Mouse (Mus musculus): ENCODE measurements around the gene Nek7. TPM values are rescaled to one million over a fixed set of nuclear protein-coding genes. Genes with fewer than 3 reads are reported as not detected.

Gene Nek7
- polyA plus RNA-seq, 1 experiment from 2014 or later: 8.0 TPM

DNA sequence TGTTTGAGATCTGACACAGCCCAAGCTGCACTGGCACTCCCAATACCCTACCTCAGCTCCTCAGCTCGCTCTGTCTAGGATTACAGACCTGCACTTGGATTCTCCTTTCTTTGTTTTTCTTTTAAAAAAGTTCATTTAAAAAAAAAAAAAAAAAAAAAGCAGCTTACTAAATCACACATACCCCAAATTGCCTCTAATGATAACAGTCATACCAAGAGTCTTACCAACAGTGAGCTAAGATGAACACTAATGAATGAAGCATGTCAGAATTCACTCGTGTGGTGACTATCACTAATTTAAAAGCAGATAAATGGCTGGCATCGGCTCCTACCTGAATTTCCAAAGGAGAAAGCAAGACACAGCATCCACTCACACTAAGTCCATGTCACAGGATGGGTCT lies 4.6 kb downstream of the Nek7 start:
- H3K4me3 ChIP-seq (ENCODE audit: low read depth, low read length): no peak overlapping the region
- peaks cover 11% of the 10 kb centered on the region; the same call in 1 of the 2 replicates for H3K4me1 ChIP-seq (ENCODE audit: control insufficient read depth, insufficient read depth, low read length)
- 85% methylated on average over 3 of the region's 3 CpGs for WGBS
- no peak overlapping the region for H3K4me2 ChIP-seq (ENCODE audit: low read depth, low read length)
- no peaks in the 10 kb centered on the region for H3K27me3 ChIP-seq (ENCODE audit: control insufficient read depth, insufficient read depth, low read length)
- H3K9me3 ChIP-seq (ENCODE audit: control insufficient read depth, low read length): no peaks in the 10 kb centered on the region
- H3K27ac ChIP-seq (ENCODE audit: low read depth, low read length): no peak overlapping the region
- no peak overlapping the region for H3K9ac ChIP-seq (replicated peaks; ENCODE audit: low read depth, low read length)
- ATAC-seq (ENCODE audit: low read depth): no peak
- H3K36me3 ChIP-seq (ENCODE audit: control insufficient read depth, insufficient read depth, low read length): no peaks in the 10 kb centered on the region

DNA sequence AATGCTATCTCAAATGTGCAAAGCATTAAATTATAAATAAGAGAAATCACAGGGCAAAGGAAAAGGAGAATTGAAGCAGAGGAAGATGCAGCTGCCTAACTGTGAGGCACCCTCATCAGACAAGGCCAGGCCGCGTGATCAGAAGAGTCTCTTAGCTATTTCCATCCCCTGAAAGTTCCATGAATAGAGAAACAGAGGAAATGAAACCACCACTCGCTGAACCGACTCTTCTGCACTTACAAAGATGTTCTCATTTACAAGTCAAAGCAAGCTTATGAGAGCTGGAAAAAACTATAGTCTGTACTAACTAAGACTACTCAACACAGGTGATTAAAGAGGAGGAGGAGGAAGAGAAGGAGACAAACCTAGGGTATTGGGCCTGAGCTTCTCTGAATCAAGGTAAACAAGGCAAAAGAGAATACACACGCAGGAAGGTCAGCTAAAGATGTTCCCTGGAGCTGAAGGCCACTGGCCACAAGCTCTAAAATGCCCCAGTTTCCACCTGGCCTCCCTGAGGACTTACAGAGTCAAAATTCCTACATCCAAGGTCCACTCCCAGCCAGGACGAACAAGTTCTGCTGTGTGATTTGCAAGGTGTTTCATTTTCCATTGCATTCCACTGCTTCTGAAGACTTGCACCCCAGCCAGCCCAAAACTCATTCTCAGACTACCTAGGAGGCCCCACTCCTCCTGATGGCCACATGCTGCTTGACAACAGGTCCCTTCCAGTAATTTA lies 5.2 kb downstream of the Nek7 start:
- H3K36me3 ChIP-seq (ENCODE audit: control insufficient read depth, insufficient read depth, low read length): no peaks in the 10 kb centered on the region
- no peak for ATAC-seq (ENCODE audit: low read depth)
- peaks cover 9% of the 10 kb centered on the region; the same call in 1 of the 2 replicates for H3K4me1 ChIP-seq (ENCODE audit: control insufficient read depth, insufficient read depth, low read length)
- WGBS: 69% methylated on average over 6 of the region's 6 CpGs
- H3K9ac ChIP-seq (replicated peaks; ENCODE audit: low read depth, low read length): no peak overlapping the region
- no peaks in the 10 kb centered on the region for H3K9me3 ChIP-seq (ENCODE audit: control insufficient read depth, low read length)
- H3K27me3 ChIP-seq (ENCODE audit: control insufficient read depth, insufficient read depth, low read length): no peaks in the 10 kb centered on the region
- H3K4me3 ChIP-seq (ENCODE audit: low read depth, low read length): no peak overlapping the region
- no peak overlapping the region for H3K4me2 ChIP-seq (ENCODE audit: low read depth, low read length)
- H3K27ac ChIP-seq (ENCODE audit: low read depth, low read length): no peak overlapping the region

DNA sequence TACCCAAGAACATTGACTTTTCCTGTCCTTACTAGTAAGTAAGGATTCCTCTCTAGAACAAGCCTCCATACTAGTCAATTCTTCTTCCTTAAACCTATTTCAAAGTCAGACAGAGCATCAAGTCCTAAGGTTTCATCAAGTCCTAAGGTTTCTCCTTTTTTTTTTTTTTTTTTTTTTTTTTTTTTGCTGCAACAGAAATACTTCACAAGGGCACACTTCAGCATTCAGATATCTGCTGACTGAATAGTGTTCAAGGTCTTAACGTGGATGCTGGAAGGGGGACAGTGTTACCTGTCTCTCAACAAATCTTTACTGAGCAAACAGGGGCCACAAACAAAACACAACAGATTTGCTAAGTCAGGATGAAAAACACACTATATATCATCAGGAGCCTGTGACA lies 7.8 kb downstream of the Nek7 start:
- Histone ChIP-seq H3K27me3 (ENCODE audit: control insufficient read depth, insufficient read depth, low read length) (no peaks in the 10 kb centered on the region), H3K9me3 (ENCODE audit: control insufficient read depth, low read length) (no peaks in the 10 kb centered on the region), H3K4me3 (ENCODE audit: low read depth, low read length) (no peak overlapping the region), H3K4me1 (ENCODE audit: control insufficient read depth, insufficient read depth, low read length) (no peaks in the 10 kb centered on the region), H3K9ac (replicated peaks; ENCODE audit: low read depth, low read length) (no peak overlapping the region), H3K36me3 (ENCODE audit: control insufficient read depth, insufficient read depth, low read length) (no peaks in the 10 kb centered on the region), H3K4me2 (ENCODE audit: low read depth, low read length) (no peak overlapping the region), H3K27ac (ENCODE audit: low read depth, low read length) (no peak overlapping the region)
- WGBS: 89% methylated on average over 1 of the region's 1 CpGs
- no peak for ATAC-seq (ENCODE audit: low read depth)

DNA sequence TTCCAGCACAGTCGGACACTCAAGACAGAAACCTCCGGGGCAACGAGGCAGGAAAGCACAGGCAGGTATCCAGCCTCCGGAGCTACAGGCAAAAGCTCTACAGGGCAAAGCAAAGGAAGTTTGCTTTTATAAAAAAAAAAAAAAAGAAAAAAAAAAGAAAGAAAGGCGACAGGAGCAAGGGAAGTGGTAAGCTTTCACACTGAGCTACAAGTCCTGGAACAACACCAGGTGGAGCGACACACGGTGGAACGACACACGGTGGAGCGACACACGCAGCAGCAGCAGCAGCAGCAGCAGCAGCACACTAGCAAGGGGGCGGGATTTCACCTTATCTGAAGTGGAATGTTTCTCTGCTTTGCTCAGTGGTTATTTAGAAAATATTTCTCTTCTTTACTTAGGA lies 10.8 kb downstream of the Nek7 start:
- Histone ChIP-seq H3K27ac (ENCODE audit: low read depth, low read length) (no peak overlapping the region), H3K4me1 (ENCODE audit: control insufficient read depth, insufficient read depth, low read length) (no peaks in the 10 kb centered on the region), H3K4me3 (ENCODE audit: low read depth, low read length) (no peak overlapping the region), H3K36me3 (ENCODE audit: control insufficient read depth, insufficient read depth, low read length) (no peaks in the 10 kb centered on the region), H3K4me2 (ENCODE audit: low read depth, low read length) (no peak overlapping the region), H3K9ac (replicated peaks; ENCODE audit: low read depth, low read length) (no peak overlapping the region), H3K9me3 (ENCODE audit: control insufficient read depth, low read length) (no peaks in the 10 kb centered on the region), H3K27me3 (ENCODE audit: control insufficient read depth, insufficient read depth, low read length) (no peaks in the 10 kb centered on the region)
- WGBS: 94% methylated on average over 12 of the region's 12 CpGs
- no peak for ATAC-seq (ENCODE audit: low read depth)

DNA sequence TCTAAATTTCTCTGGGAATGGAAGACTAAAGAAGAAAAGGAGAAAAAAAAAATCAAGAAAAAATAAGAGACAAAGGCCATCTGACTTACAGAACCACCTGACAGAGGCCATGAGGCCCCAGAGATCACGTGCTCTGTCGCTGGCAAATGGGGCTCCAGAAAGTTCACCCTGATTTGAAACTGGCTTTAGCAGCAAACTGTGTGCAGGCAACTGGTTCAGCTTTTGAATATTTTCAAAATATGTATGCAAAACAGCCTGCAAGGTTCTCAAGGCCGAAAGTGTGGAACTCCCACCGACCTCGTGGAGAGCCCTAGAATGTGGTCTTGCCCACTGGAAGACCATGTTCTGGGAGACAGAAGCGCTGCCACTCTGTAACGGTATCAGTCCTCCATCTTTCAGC lies 11.6 kb downstream of the Nek7 start:
- 96% methylated on average over 7 of the region's 7 CpGs for WGBS
- no peak for ATAC-seq (ENCODE audit: low read depth)
- Histone ChIP-seq H3K4me2 (ENCODE audit: low read depth, low read length) (no peak overlapping the region), H3K4me1 (ENCODE audit: control insufficient read depth, insufficient read depth, low read length) (no peaks in the 10 kb centered on the region), H3K9ac (replicated peaks; ENCODE audit: low read depth, low read length) (no peak overlapping the region), H3K4me3 (ENCODE audit: low read depth, low read length) (no peak overlapping the region), H3K36me3 (ENCODE audit: control insufficient read depth, insufficient read depth, low read length) (no peaks in the 10 kb centered on the region), H3K9me3 (ENCODE audit: control insufficient read depth, low read length) (no peaks in the 10 kb centered on the region), H3K27ac (ENCODE audit: low read depth, low read length) (no peak overlapping the region), H3K27me3 (ENCODE audit: control insufficient read depth, insufficient read depth, low read length) (no peaks in the 10 kb centered on the region)

DNA sequence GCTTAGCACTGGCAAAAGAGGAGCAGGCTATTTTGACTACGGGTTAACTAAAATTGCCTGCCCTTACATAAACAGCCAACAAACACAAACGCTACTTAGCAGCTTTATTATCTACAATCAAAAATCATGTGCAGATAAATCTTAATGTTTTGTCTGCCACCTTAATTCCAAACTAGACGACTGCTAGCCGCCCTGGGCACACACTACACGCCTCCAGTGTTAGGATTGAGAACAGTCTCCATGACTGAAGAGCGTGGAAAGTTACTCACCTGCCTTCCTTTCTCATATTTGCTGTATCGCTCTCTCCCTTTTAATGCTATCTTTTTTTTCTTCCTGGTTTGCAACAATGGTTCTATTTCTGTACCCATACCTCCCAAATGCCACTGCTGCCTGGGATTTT lies 12.1 kb downstream of the Nek7 start:
- Histone ChIP-seq H3K4me1 (ENCODE audit: control insufficient read depth, insufficient read depth, low read length) (no peaks in the 10 kb centered on the region), H3K4me2 (ENCODE audit: low read depth, low read length) (no peak overlapping the region), H3K27ac (ENCODE audit: low read depth, low read length) (no peak overlapping the region), H3K9me3 (ENCODE audit: control insufficient read depth, low read length) (no peaks in the 10 kb centered on the region), H3K9ac (replicated peaks; ENCODE audit: low read depth, low read length) (no peak overlapping the region), H3K27me3 (ENCODE audit: control insufficient read depth, insufficient read depth, low read length) (no peaks in the 10 kb centered on the region), H3K36me3 (ENCODE audit: control insufficient read depth, insufficient read depth, low read length) (no peaks in the 10 kb centered on the region), H3K4me3 (ENCODE audit: low read depth, low read length) (no peak overlapping the region)
- WGBS: 93% methylated on average over 7 of the region's 7 CpGs
- no peak for ATAC-seq (ENCODE audit: low read depth)

DNA sequence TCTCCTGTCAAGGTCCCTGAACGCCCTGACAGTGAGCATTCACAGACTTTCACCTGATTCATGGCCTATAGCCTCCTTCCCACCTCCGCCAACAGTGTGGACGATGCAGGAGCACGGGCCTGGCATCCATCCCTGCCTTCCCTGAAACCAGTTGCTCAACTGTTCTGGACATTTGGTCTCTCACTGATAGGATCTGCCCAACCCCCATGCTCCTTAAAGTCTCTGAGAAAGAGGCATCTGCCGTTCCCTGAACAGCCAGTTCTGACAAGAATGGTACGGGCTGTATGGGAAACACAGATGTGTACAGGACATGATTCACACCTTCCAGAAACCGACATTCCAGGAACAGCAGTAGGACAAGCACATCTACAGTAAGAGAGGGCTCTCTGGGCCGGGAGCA lies 13.2 kb downstream of the Nek7 start:
- H3K9ac ChIP-seq (replicated peaks; ENCODE audit: low read depth, low read length): no peak overlapping the region
- no peaks in the 10 kb centered on the region for H3K9me3 ChIP-seq (ENCODE audit: control insufficient read depth, low read length)
- H3K27ac ChIP-seq (ENCODE audit: low read depth, low read length): no peak overlapping the region
- no peak overlapping the region for H3K4me3 ChIP-seq (ENCODE audit: low read depth, low read length)
- 83% methylated on average over 8 of the region's 8 CpGs for WGBS
- H3K4me1 ChIP-seq (ENCODE audit: control insufficient read depth, insufficient read depth, low read length): no peaks in the 10 kb centered on the region
- no peaks in the 10 kb centered on the region for H3K36me3 ChIP-seq (ENCODE audit: control insufficient read depth, insufficient read depth, low read length)
- no peaks in the 10 kb centered on the region for H3K27me3 ChIP-seq (ENCODE audit: control insufficient read depth, insufficient read depth, low read length)
- no peak for ATAC-seq (ENCODE audit: low read depth)
- H3K4me2 ChIP-seq (ENCODE audit: low read depth, low read length): no peak overlapping the region

DNA sequence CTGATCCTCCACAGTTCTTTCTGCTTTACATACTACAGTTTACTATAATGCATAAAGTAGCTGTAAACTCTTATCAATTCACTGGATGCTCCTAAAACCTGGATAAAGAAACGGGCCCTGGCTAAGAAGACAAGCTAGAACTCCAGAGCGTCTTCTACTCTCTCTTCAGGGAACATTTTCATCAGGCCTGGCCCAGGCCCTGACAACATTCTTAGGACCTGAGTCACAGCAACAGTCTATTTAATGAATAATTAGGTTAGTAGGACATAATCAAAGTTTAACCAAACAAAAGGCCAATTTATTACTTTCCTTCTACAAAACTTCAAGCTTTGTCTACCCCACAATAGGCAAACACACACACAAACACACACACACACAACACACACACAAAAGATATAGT lies 15.2 kb downstream of the Nek7 start:
- no peaks in the 10 kb centered on the region for H3K9me3 ChIP-seq (ENCODE audit: control insufficient read depth, low read length)
- H3K4me1 ChIP-seq (ENCODE audit: control insufficient read depth, insufficient read depth, low read length): no peaks in the 10 kb centered on the region
- H3K27ac ChIP-seq (ENCODE audit: low read depth, low read length): no peak overlapping the region
- ATAC-seq (ENCODE audit: low read depth): no peak
- no peak overlapping the region for H3K4me3 ChIP-seq (ENCODE audit: low read depth, low read length)
- no peak overlapping the region for H3K9ac ChIP-seq (replicated peaks; ENCODE audit: low read depth, low read length)
- no peak overlapping the region for H3K4me2 ChIP-seq (ENCODE audit: low read depth, low read length)
- H3K36me3 ChIP-seq (ENCODE audit: control insufficient read depth, insufficient read depth, low read length): no peaks in the 10 kb centered on the region
- H3K27me3 ChIP-seq (ENCODE audit: control insufficient read depth, insufficient read depth, low read length): no peaks in the 10 kb centered on the region
- WGBS: 87% methylated on average over 2 of the region's 2 CpGs

DNA sequence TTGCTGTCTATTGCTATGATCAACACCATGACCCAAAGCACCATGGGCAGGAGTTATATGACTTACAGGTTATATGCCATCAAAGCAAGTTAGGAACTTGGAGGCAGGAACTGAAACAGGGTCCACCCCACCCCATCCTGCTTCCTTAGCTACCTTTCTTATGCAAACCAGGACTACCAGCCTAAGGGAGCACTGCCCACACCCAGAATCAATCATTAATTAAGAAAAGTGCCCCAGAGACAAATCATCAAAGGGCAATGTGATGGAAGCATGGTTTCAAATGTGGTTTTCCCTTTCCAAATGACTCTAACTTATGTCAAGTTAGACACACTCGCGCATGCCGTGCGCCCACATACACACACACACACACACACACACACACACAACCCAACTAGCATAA lies 16.0 kb downstream of the Nek7 start:
- 100% methylated on average over 4 of the region's 4 CpGs for WGBS
- H3K4me2 ChIP-seq (ENCODE audit: low read depth, low read length): no peak overlapping the region

More for the DNA sequence above, 16.0 kb downstream of the Nek7 start:
- H3K27me3 ChIP-seq (ENCODE audit: control insufficient read depth, insufficient read depth, low read length): no peaks in the 10 kb centered on the region
- ATAC-seq (ENCODE audit: low read depth): no peak
- H3K4me1 ChIP-seq (ENCODE audit: control insufficient read depth, insufficient read depth, low read length): no peaks in the 10 kb centered on the region
- no peak overlapping the region for H3K9ac ChIP-seq (replicated peaks; ENCODE audit: low read depth, low read length)
- H3K9me3 ChIP-seq (ENCODE audit: control insufficient read depth, low read length): no peaks in the 10 kb centered on the region
- no peaks in the 10 kb centered on the region for H3K36me3 ChIP-seq (ENCODE audit: control insufficient read depth, insufficient read depth, low read length)
- no peak overlapping the region for H3K27ac ChIP-seq (ENCODE audit: low read depth, low read length)
- H3K4me3 ChIP-seq (ENCODE audit: low read depth, low read length): no peak overlapping the region
